8 mouse cellular contexts compared by ENCODE assay signal in genomic region chr11:75458628-75459041, GRCm38 (mm10). TPM values are rescaled to one million over a fixed set of nuclear protein-coding genes. Genes with fewer than 3 reads are reported as not detected.
DNase-seq lines count a peak whose midpoint lies in the region; ATAC-seq and TF ChIP-seq lines count a peak whose summit lies in the region.

No protein-coding gene starts in this region.

- no peak for TF ChIP-seq POLR2A in embryonic fibroblast, embryonic 13.5 days (IDR thresholded peaks at IDR 0.05; ENCODE audit: low read depth, low read length)

- ATAC-seq in liver, embryonic 14.5 days (ENCODE audit: insufficient read depth) = no peak
- no peak for ATAC-seq in neural tube, embryonic 15.5 days (ENCODE audit: low FRiP score)

- no peak overlapping the region for H3K9ac ChIP-seq in liver, embryonic 14.5 days (replicated peaks)
- H3K9ac ChIP-seq in neural tube, embryonic 15.5 days (replicated peaks) = no peak overlapping the region

- peak overlapping the region; percentile 100 for H3K4me2 ChIP-seq in liver, embryonic 14.5 days (ENCODE audit: low read depth)
- no peak overlapping the region for H3K4me2 ChIP-seq in neural tube, embryonic 15.5 days

- H3K27ac ChIP-seq in embryonic fibroblast, embryonic 13.5 days (ENCODE audit: insufficient read depth, low read length) = peak overlapping the region; percentile 100
- peak overlapping the region; percentile 99 for H3K27ac ChIP-seq in liver, embryonic 14.5 days
- no peak overlapping the region for H3K27ac ChIP-seq in midbrain, embryonic 10.5 days (replicated peaks)
- H3K27ac ChIP-seq in neural tube, embryonic 15.5 days (replicated peaks) = no peak overlapping the region

- peaks cover 14% of the 10 kb centered on the region for H3K4me1 ChIP-seq in embryonic fibroblast, embryonic 13.5 days (ENCODE audit: control insufficient read depth, insufficient read depth, low read length)
- H3K4me1 ChIP-seq in liver, embryonic 14.5 days (replicated peaks; ENCODE audit: control insufficient read depth in 2 of 2, insufficient read depth in 2 of 2, low read length in 1 of 2) = peaks cover 40 to 54% of the 10 kb centered on the region in 2 experiments
- peaks cover 58% of the 10 kb centered on the region for H3K4me1 ChIP-seq in midbrain, embryonic 10.5 days
- peaks cover 47% of the 10 kb centered on the region for H3K4me1 ChIP-seq in neural tube, embryonic 15.5 days

- WGBS in liver, embryonic 14.5 days (ENCODE audit: insufficient replicate concordance) = 15% methylated on average over 8 of the region's 8 CpGs
- 85% methylated on average over 8 of the region's 8 CpGs for WGBS in midbrain, embryonic 10.5 days
- WGBS in neural tube, embryonic 15.5 days = 88% methylated on average over 8 of the region's 8 CpGs

- no peak for TF ChIP-seq CTCF in embryonic fibroblast, embryonic 13.5 days (IDR thresholded peaks at IDR 0.05; ENCODE audit: borderline replicate concordance, insufficient read depth, low read length)
- no peak for TF ChIP-seq CTCF in liver, embryonic 14.5 days (IDR thresholded peaks at IDR 0.05; ENCODE audit: low read depth)

- H3K4me3 ChIP-seq in embryonic fibroblast, embryonic 13.5 days (ENCODE audit: insufficient read depth, low read length) = no peak overlapping the region
- H3K4me3 ChIP-seq in liver, embryonic 14.5 days (ENCODE audit: insufficient read depth in 1 of 2, low read depth in 2 of 2, low read length in 2 of 2) = no peak overlapping the region
- H3K4me3 ChIP-seq in midbrain, embryonic 10.5 days = no peak overlapping the region
- no peak overlapping the region for H3K4me3 ChIP-seq in neural tube, embryonic 15.5 days (replicated peaks)

- DNase-seq in kidney, adult 11 months = peak; percentile 32
- no peak for DNase-seq in kidney, adult 8-10 months
- DNase-seq in CD4-positive helper T cell, adult 2 months (ENCODE audit: low read depth, low spot score) = peak; percentile 34
- no peak for DNase-seq in liver, embryonic 14.5 days (ENCODE audit: low read depth in 3 of 3, low spot score in 3 of 3)
- no peak for DNase-seq in frontal cortex, adult 2 months (ENCODE audit: extremely low spot score in 1 of 2, low spot score in 1 of 2)
- DNase-seq in midbrain, embryonic 10.5 days (ENCODE audit: low spot score) = no peak

- no peaks in the 10 kb centered on the region for H3K27me3 ChIP-seq in liver, embryonic 14.5 days (ENCODE audit: control insufficient read depth, insufficient read depth, low read length)
- H3K27me3 ChIP-seq in midbrain, embryonic 10.5 days (ENCODE audit: low read depth, poor library complexity, severe bottlenecking) = peaks cover 14% of the 10 kb centered on the region
- no peaks in the 10 kb centered on the region for H3K27me3 ChIP-seq in neural tube, embryonic 15.5 days (replicated peaks)

- peaks cover 3% of the 10 kb centered on the region for H3K36me3 ChIP-seq in liver, embryonic 14.5 days (replicated peaks; ENCODE audit: control insufficient read depth, insufficient read depth, low read depth)
- H3K36me3 ChIP-seq in midbrain, embryonic 10.5 days = no peaks in the 10 kb centered on the region
- no peaks in the 10 kb centered on the region for H3K36me3 ChIP-seq in neural tube, embryonic 15.5 days

- no peak for TF ChIP-seq EP300 in liver, embryonic 14.5 days (IDR thresholded peaks at IDR 0.05; ENCODE audit: low read depth)

- H3K9me3 ChIP-seq in liver, embryonic 14.5 days (ENCODE audit: control insufficient read depth, low read length) = no peaks in the 10 kb centered on the region
- H3K9me3 ChIP-seq in midbrain, embryonic 10.5 days (replicated peaks) = no peaks in the 10 kb centered on the region
- no peaks in the 10 kb centered on the region for H3K9me3 ChIP-seq in neural tube, embryonic 15.5 days (replicated peaks)

RNA-seq across cellular contexts. Expression of gene Tlcd2, which starts 2.9 kb away (rescaled TPM):
- 11.2 and 11.4 TPM in 2 replicates for polyA plus RNA-seq in embryonic fibroblast, embryonic 13.5 days (2011; ENCODE audit: insufficient read length, low read depth, missing spikeins)
- 7.3 and 8.2 TPM in 2 replicates for polyA plus RNA-seq in liver, embryonic 14.5 days (2012; rRNA removed)
- 11.9 and 13.0 TPM in 2 replicates for polyA plus RNA-seq in liver, embryonic 14.5 days (2014; fragmentation: Nextera tagmentation; extraction: Ambion mirVana)
- 0.84 and 1.3 TPM in 2 replicates for polyA plus RNA-seq in frontal cortex, adult 2 months (2012; rRNA removed)
- polyA plus RNA-seq in midbrain, embryonic 10.5 days (2016; fragmentation: Nextera tagmentation; extraction: Ambion mirVana) = 10.2 and 10.6 TPM in 2 replicates
- 2.4 and 8.5 TPM in 2 replicates for polyA plus RNA-seq in neural tube, embryonic 15.5 days (2015; fragmentation: Nextera tagmentation; extraction: Ambion mirVana)

RNA-seq across cellular contexts. Expression of gene Wdr81, which starts 4.1 kb away (rescaled TPM):
- polyA plus RNA-seq in embryonic fibroblast, embryonic 13.5 days (2011; ENCODE audit: insufficient read length, low read depth, missing spikeins) = 9.5 and 17.3 TPM in 2 replicates
- polyA plus RNA-seq in liver, embryonic 14.5 days (2012; rRNA removed) = 15.3 and 16.4 TPM in 2 replicates
- 14.6 and 15.8 TPM in 2 replicates for polyA plus RNA-seq in liver, embryonic 14.5 days (2014; fragmentation: Nextera tagmentation; extraction: Ambion mirVana)
- 13.2 and 14.4 TPM in 2 replicates for polyA plus RNA-seq in frontal cortex, adult 2 months (2012; rRNA removed)
- polyA plus RNA-seq in midbrain, embryonic 10.5 days (2016; fragmentation: Nextera tagmentation; extraction: Ambion mirVana) = 5.7 and 7.5 TPM in 2 replicates
- polyA plus RNA-seq in neural tube, embryonic 15.5 days (2015; fragmentation: Nextera tagmentation; extraction: Ambion mirVana) = 6.3 and 6.6 TPM in 2 replicates

RNA-seq across cellular contexts. Expression of gene Serpinf2, which starts 19.2 kb away (rescaled TPM):
- polyA plus RNA-seq in embryonic fibroblast, embryonic 13.5 days (2011; ENCODE audit: insufficient read length, low read depth, missing spikeins) = not detected in 2 replicates
- polyA plus RNA-seq in liver, embryonic 14.5 days (2012; rRNA removed) = 474 and 506 TPM in 2 replicates
- 304 and 336 TPM in 2 replicates for polyA plus RNA-seq in liver, embryonic 14.5 days (2014; fragmentation: Nextera tagmentation; extraction: Ambion mirVana)
- 0.10 and 0.11 TPM in 2 replicates for polyA plus RNA-seq in frontal cortex, adult 2 months (2012; rRNA removed)
- not detected in 2 replicates for polyA plus RNA-seq in midbrain, embryonic 10.5 days (2016; fragmentation: Nextera tagmentation; extraction: Ambion mirVana)
- polyA plus RNA-seq in neural tube, embryonic 15.5 days (2015; fragmentation: Nextera tagmentation; extraction: Ambion mirVana) = 0.33 and 1.6 TPM in 2 replicates

RNA-seq across cellular contexts. Expression of gene Prpf8, which starts 28.0 kb away (rescaled TPM):
- polyA plus RNA-seq in embryonic fibroblast, embryonic 13.5 days (2011; ENCODE audit: insufficient read length, low read depth, missing spikeins) = 127 and 132 TPM in 2 replicates
- 34.2 and 38.1 TPM in 2 replicates for polyA plus RNA-seq in liver, embryonic 14.5 days (2012; rRNA removed)
- 34.2 and 42.2 TPM in 2 replicates for polyA plus RNA-seq in liver, embryonic 14.5 days (2014; fragmentation: Nextera tagmentation; extraction: Ambion mirVana)
- 86.2 and 95.8 TPM in 2 replicates for polyA plus RNA-seq in frontal cortex, adult 2 months (2012; rRNA removed)
- 67.3 and 72.2 TPM in 2 replicates for polyA plus RNA-seq in midbrain, embryonic 10.5 days (2016; fragmentation: Nextera tagmentation; extraction: Ambion mirVana)
- polyA plus RNA-seq in neural tube, embryonic 15.5 days (2015; fragmentation: Nextera tagmentation; extraction: Ambion mirVana) = 43.9 and 44.3 TPM in 2 replicates

RNA-seq across cellular contexts. Expression of gene Serpinf1, which starts 36.1 kb away (rescaled TPM):
- polyA plus RNA-seq in embryonic fibroblast, embryonic 13.5 days (2011; ENCODE audit: insufficient read length, low read depth, missing spikeins) = 1,069 and 1,358 TPM in 2 replicates
- polyA plus RNA-seq in liver, embryonic 14.5 days (2012; rRNA removed) = 104 and 128 TPM in 2 replicates
- 145 and 166 TPM in 2 replicates for polyA plus RNA-seq in liver, embryonic 14.5 days (2014; fragmentation: Nextera tagmentation; extraction: Ambion mirVana)
- 33.0 and 33.1 TPM in 2 replicates for polyA plus RNA-seq in frontal cortex, adult 2 months (2012; rRNA removed)
- polyA plus RNA-seq in midbrain, embryonic 10.5 days (2016; fragmentation: Nextera tagmentation; extraction: Ambion mirVana) = 69.6 and 70.2 TPM in 2 replicates
- polyA plus RNA-seq in neural tube, embryonic 15.5 days (2015; fragmentation: Nextera tagmentation; extraction: Ambion mirVana) = 63.4 and 69.1 TPM in 2 replicates

Comparison
In these comparisons a context has a peak if more than half of its experiments do, and no peak if none do; other contexts are left out.
1. DNase-seq: peak in kidney, adult 11 months (single experiment) and CD4-positive helper T cell, adult 2 months (single experiment); none in kidney, adult 8-10 months (0 of 2), liver, embryonic 14.5 days (0 of 3), frontal cortex, adult 2 months (0 of 2) and midbrain, embryonic 10.5 days (single experiment).
2. H3K27ac ChIP-seq: peak in embryonic fibroblast, embryonic 13.5 days (single experiment) and liver, embryonic 14.5 days (single experiment); none in midbrain, embryonic 10.5 days (single experiment) and neural tube, embryonic 15.5 days (single experiment).
3. RNA of gene Serpinf2, which starts 19.2 kb away (polyA plus RNA-seq): 304 to 506 TPM in liver, embryonic 14.5 days; 0.33 to 1.6 TPM in neural tube, embryonic 15.5 days, 0.10 to 0.11 TPM in frontal cortex, adult 2 months, not detected in embryonic fibroblast, embryonic 13.5 days and not detected in midbrain, embryonic 10.5 days; every median in the first group is over 100 times any median in the second.